Comparison of ENCODE assay signal across 1 mouse cellular context in the genomic region with DNA sequence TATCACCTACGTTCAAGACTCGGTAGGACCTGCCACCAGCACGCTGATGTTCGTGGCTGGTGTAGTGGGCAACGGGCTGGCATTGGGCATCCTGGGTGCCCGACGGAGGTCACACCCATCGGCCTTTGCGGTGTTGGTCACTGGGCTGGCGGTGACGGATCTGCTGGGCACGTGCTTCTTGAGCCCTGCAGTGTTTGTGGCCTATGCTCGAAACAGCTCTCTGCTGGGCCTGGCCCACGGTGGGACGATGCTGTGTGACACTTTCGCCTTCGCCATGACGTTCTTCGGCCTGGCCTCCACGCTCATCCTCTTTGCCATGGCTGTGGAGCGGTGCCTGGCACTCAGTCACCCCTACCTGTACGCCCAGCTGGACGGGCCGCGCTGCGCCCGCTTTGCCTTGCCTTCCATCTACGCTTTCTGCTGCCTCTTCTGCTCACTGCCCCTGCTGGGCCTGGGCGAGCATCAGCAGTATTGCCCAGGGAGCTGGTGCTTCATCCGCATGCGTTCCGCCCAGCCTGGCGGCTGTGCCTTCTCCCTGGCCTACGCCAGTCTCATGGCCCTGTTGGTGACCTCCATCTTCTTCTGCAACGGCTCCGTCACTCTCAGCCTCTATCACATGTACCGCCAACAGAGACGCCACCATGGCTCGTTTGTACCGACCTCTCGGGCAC.
TF ChIP-seq lines count a peak whose summit lies in the region.

No protein-coding gene starts in this region.

TF ChIP-seq in MEL, 35 proteins besides CTCF, POLR2A, EP300 and RAD21:
- TF ChIP-seq ETS1 (IDR thresholded peaks at IDR 0.05; ENCODE audit: low read depth, low read length) (no peak), MAX (IDR thresholded peaks at IDR 0.05; ENCODE audit: low read length) (peak; percentile 73), GABPA (IDR thresholded peaks at IDR 0.05; ENCODE audit: low read depth, low read length) (no peak), KAT2A (conservative IDR thresholded peaks at IDR 0.05; ENCODE audit: low read depth, low read length) (no peak), MYC (IDR thresholded peaks at IDR 0.05; ENCODE audit: low read depth, low read length) (no peak; the same call in 1 of the 2 replicates), MXI1 (IDR thresholded peaks at IDR 0.05; ENCODE audit: low read depth, low read length) (peak; percentile 36; the same call in 1 of the 2 replicates), MAFK (IDR thresholded peaks at IDR 0.05; ENCODE audit: borderline replicate concordance, low read depth, low read length) (no peak), USF2 (IDR thresholded peaks at IDR 0.05; ENCODE audit: borderline replicate concordance in 1 of 2, insufficient read depth in 1 of 2, low read depth in 1 of 2, low read length in 2 of 2) (no peak), ELF1 (IDR thresholded peaks at IDR 0.05; ENCODE audit: low read depth, low read length) (no peak), ZKSCAN1 (IDR thresholded peaks at IDR 0.05; ENCODE audit: low read depth, low read length) (no peak), JUND (IDR thresholded peaks at IDR 0.05; ENCODE audit: low read depth, low read length) (no peak), TBP (IDR thresholded peaks at IDR 0.05; ENCODE audit: low read depth, low read length) (no peak), MAZ (IDR thresholded peaks at IDR 0.05; ENCODE audit: low read depth, low read length) (no peak), POLR2AphosphoS2 (IDR thresholded peaks at IDR 0.05; ENCODE audit: low read length) (no peak; the same call in 1 of the 2 replicates), RCOR1 (IDR thresholded peaks at IDR 0.05; ENCODE audit: low read depth, low read length) (no peak), TAL1 (IDR thresholded peaks at IDR 0.05; ENCODE audit: low read length) (no peak), GATA1 (IDR thresholded peaks at IDR 0.05; ENCODE audit: low read depth, low read length) (no peak), SIN3A (IDR thresholded peaks at IDR 0.05; ENCODE audit: low read length) (no peak; the same call in 1 of the 2 replicates), USF1 (IDR thresholded peaks at IDR 0.05; ENCODE audit: low read depth, low read length) (peak; percentile 49; the same call in 1 of the 2 replicates)
